In the genomic region with DNA sequence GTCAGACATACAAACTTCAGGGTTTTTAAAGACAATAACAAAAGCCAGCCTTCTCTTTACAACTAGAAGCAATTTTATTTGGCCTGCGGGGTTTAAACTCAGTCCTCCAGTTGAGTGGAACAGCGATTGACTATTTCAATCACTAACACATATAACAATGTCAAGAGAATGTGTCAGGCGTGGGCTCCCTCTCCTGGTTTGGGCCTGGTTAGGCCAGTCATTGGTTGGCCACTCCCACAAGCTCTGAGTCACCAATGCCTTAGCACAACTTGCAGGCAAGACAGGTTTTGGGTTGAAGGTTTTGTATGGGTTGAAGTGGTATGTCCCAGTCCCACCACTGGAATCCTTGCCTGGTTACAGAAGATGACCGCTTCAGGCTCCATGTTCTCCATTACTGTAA, we compare ENCODE assay signal across 8 mouse cellular contexts. TPM values are rescaled to one million over a fixed set of nuclear protein-coding genes. Genes with fewer than 3 reads are reported as not detected.
DNase-seq lines count a peak whose midpoint lies in the region; ATAC-seq and TF ChIP-seq lines count a peak whose summit lies in the region.
"Had no signal": no experiment of that assay in that cellular context is flagged by ENCODE, and none has a peak within 500 bp of the region (broad histone marks: within the 10 kb centered on the region; RNA-seq: fewer than 3 reads in every experiment).

No protein-coding gene starts in this region.

- no peak overlapping the region for H3K4me3 ChIP-seq in left cerebral cortex, adult 2 months
- H3K4me3 ChIP-seq in limb, embryonic 14.5 days (replicated peaks; ENCODE audit: low read length), result no peak overlapping the region
- H3K4me3 ChIP-seq: myocyte had no signal

- no peak for TF ChIP-seq POLR2A in limb, embryonic 14.5 days (IDR thresholded peaks at IDR 0.05; ENCODE audit: borderline replicate concordance, extremely low read depth, insufficient read depth, insufficient read length)

- TF ChIP-seq CTCF in left cerebral cortex, adult 2 months (IDR thresholded peaks at IDR 0.05), result peak; percentile 24

- peak; percentile 55; the same call in 1 of the 2 replicates for ATAC-seq in limb, embryonic 14.5 days (ENCODE audit: low FRiP score, low read depth)

- no peaks in the 10 kb centered on the region for H3K27me3 ChIP-seq in limb, embryonic 14.5 days (ENCODE audit: control insufficient read depth, insufficient read depth, low read length)

- intact Hi-C loops in left cerebral cortex, adult 2 months (cut with DNase I), result no loop called here

- no peak overlapping the region for H3K4me2 ChIP-seq in limb, embryonic 14.5 days (replicated peaks; ENCODE audit: low read depth, low read length, severe bottlenecking)

- 53% methylated on average over 4 of the region's 4 CpGs for WGBS in limb, embryonic 14.5 days

- H3K4me1 ChIP-seq in limb, embryonic 14.5 days (ENCODE audit: control insufficient read depth, insufficient read depth, low read length), result no peaks in the 10 kb centered on the region

- no peak overlapping the region for H3K27ac ChIP-seq in left cerebral cortex, adult 2 months
- H3K27ac ChIP-seq in limb, embryonic 14.5 days (replicated peaks; ENCODE audit: low read depth, low read length), result no peak overlapping the region

- H3K36me3 ChIP-seq in limb, embryonic 14.5 days (ENCODE audit: control insufficient read depth, insufficient read depth, low read length), result no peaks in the 10 kb centered on the region

- H3K9me3 ChIP-seq in limb, embryonic 14.5 days (ENCODE audit: control insufficient read depth, low read length), result no peaks in the 10 kb centered on the region

- H3K9ac ChIP-seq in limb, embryonic 14.5 days (ENCODE audit: low read depth, low read length, severe bottlenecking), result no peak overlapping the region

- DNase-seq in left cerebral cortex, adult 2 months (ENCODE audit: extremely low spot score in 1 of 2, low spot score in 2 of 2), result no peak
- DNase-seq in left cerebral cortex, adult 18-20 months (ENCODE audit: low spot score in 2 of 2), result no peak
- peak; percentile 20 for DNase-seq in WW6 (ENCODE audit: low read depth, low spot score)
- DNase-seq in cerebellum, postnatal 36 days, result peak; percentile 21 to 25
- peak; percentile 68 for DNase-seq in limb, embryonic 14.5 days (ENCODE audit: low spot score)
- no peak for DNase-seq in frontal cortex, postnatal 10 days (ENCODE audit: low spot score in 2 of 2)
- no peak for DNase-seq in T-cell, adult 2 months (ENCODE audit: low spot score)

RNA-seq across cellular contexts. Expression of a gene that starts 18.6 kb away (rescaled TPM):
- 10 to 100 TPM; 80.9 to 88.7 TPM for total RNA-seq in left cerebral cortex, adult 2 months (2021)
- total RNA-seq in left cerebral cortex, adult 18-20 months (2021), result 100 to 1,000 TPM in 1 of 2 experiments, 10 to 100 TPM in 1; 86.5 to 101 TPM
- 38.8 and 46.8 TPM in 2 replicates for polyA plus RNA-seq in limb, embryonic 14.5 days (2012; rRNA removed)
- polyA plus RNA-seq in limb, embryonic 14.5 days (2014; fragmentation: Nextera tagmentation; extraction: Ambion mirVana), result 103 TPM in 2 replicates

RNA-seq across cellular contexts. Expression of a gene that starts 36.8 kb away (rescaled TPM):
- total RNA-seq in left cerebral cortex, adult 2 months (2021), result 10 to 100 TPM; 68.1 to 77.5 TPM
- 10 to 100 TPM; 63.3 to 65.4 TPM for total RNA-seq in left cerebral cortex, adult 18-20 months (2021)
- 15.3 and 15.5 TPM in 2 replicates for polyA plus RNA-seq in limb, embryonic 14.5 days (2012; rRNA removed)
- 25.8 and 29.6 TPM in 2 replicates for polyA plus RNA-seq in limb, embryonic 14.5 days (2014; fragmentation: Nextera tagmentation; extraction: Ambion mirVana)
- polyA plus RNA-seq: myocyte had no signal

RNA-seq across cellular contexts. Expression of a gene that starts 45.1 kb away (rescaled TPM):
- total RNA-seq in left cerebral cortex, adult 2 months (2021), result 10 to 100 TPM; 25.1 to 25.9 TPM
- 10 to 100 TPM; 23.6 to 28.1 TPM for total RNA-seq in left cerebral cortex, adult 18-20 months (2021)
- 41.3 and 52.9 TPM in 2 replicates for polyA plus RNA-seq in limb, embryonic 14.5 days (2012; rRNA removed)
- polyA plus RNA-seq in limb, embryonic 14.5 days (2014; fragmentation: Nextera tagmentation; extraction: Ambion mirVana), result 54.7 and 63.5 TPM in 2 replicates

Comparison
In these comparisons a context has a peak if more than half of its experiments do, and no peak if none do; other contexts are left out.
1. DNase-seq: peak in WW6 (single experiment), cerebellum, postnatal 36 days (2 of 2) and limb, embryonic 14.5 days (single experiment); none in left cerebral cortex, adult 2 months (0 of 2), left cerebral cortex, adult 18-20 months (0 of 2), frontal cortex, postnatal 10 days (0 of 2) and T-cell, adult 2 months (single experiment).